Mouse (Mus musculus) lung, adult 18-20 months (tissue): ENCODE measurements at regions not wholly inside any gene's neighbourhood (a gene's known extent, or its start where the extent isn't known, plus 50 kb on each side); places are given as distances from the start of the nearest gene placed in this dataset.
A peak's percentile ranks its signal among the peaks of the same experiment; 100 is the strongest.

Experiments used
- DNase-seq, 2 experiments: peaks; one replicate each; pipeline ENCODE4 v3.0.0; 2022; ENCODE audit warnings: mixed read lengths in 2 of 2

- no peak for DNase-seq
Measured at GRCm38 (mm10) chr5:18080761-18081160, 118.4 kb downstream of the Gnat3 start.

- DNase-seq: no peak
Measured at GRCm38 (mm10) chr5:18082219-18082618, 119.9 kb downstream of the Gnat3 start.

GRCm38 (mm10) chr5:18083789-18084188 is 121.4 kb downstream of the Gnat3 start:
- no peak for DNase-seq

- no peak for DNase-seq
Measured at GRCm38 (mm10) chr5:18085456-18085855, 123.1 kb downstream of the Gnat3 start.

- DNase-seq: peak; percentile 26 to 54
Measured at GRCm38 (mm10) chr5:18087919-18088445, 125.6 kb downstream of the Gnat3 start.

- DNase-seq: no peak
Measured at GRCm38 (mm10) chr5:18089956-18090355, 127.6 kb downstream of the Gnat3 start.

GRCm38 (mm10) chr5:18114905-18115689 is 152.7 kb downstream of the Gnat3 start:
- no peak for DNase-seq

- no peak for DNase-seq
Measured at GRCm38 (mm10) chr5:18135794-18136678, 173.7 kb downstream of the Gnat3 start.

GRCm38 (mm10) chr5:18137450-18138061 is 175.2 kb downstream of the Gnat3 start:
- DNase-seq: no peak

- no peak for DNase-seq
Measured at GRCm38 (mm10) chr5:18152241-18152640, 189.9 kb downstream of the Gnat3 start.

GRCm38 (mm10) chr5:18153703-18154102 is 191.4 kb downstream of the Gnat3 start:
- DNase-seq: no peak

- DNase-seq: no peak
Measured at GRCm38 (mm10) chr5:18163515-18163914, 196.6 kb downstream of the Gnai1 start.

GRCm38 (mm10) chr5:18177810-18178209 is 182.3 kb downstream of the Gnai1 start:
- DNase-seq: no peak

- no peak for DNase-seq
Measured at GRCm38 (mm10) chr5:18211395-18212057, 148.6 kb downstream of the Gnai1 start.
